Mouse (Mus musculus) myocyte (in vitro differentiated cells): ENCODE measurements around the gene Zmynd10.

ENCODE experiments used
- MAX ChIP-seq: IDR thresholded peaks from one replicate; pipeline ENCODE4 v1.6.1; 2011; ENCODE audit warnings: low read depth, mild to moderate bottlenecking, control low read depth
- MYOD1 ChIP-seq, 3 experiments: IDR thresholded peaks; one replicate each; pipeline ENCODE4 v1.6.1; 2011; ENCODE audit warnings: control low read depth in 2 of 3, low read depth in 2 of 3, mild to moderate bottlenecking in 2 of 3, moderate library complexity in 1 of 3; ENCODE audit not compliant: insufficient read length in 2 of 3, control insufficient read depth in 1 of 3
- MYOG ChIP-seq, 3 experiments: IDR thresholded peaks; one replicate each; pipeline ENCODE4 v1.6.1; 2011; ENCODE audit warnings: control low read depth in 2 of 3, low read depth in 2 of 3, mild to moderate bottlenecking in 2 of 3; ENCODE audit not compliant: insufficient read length in 2 of 3, control insufficient read depth in 1 of 3, insufficient read depth in 1 of 3
- POLR2A ChIP-seq: IDR thresholded peaks from one replicate; pipeline ENCODE4 v1.6.1; 2011; ENCODE audit warnings: low read depth, mild to moderate bottlenecking, control low read depth, moderate library complexity; ENCODE audit not compliant: insufficient read length
- POLR2AphosphoS2 ChIP-seq: IDR thresholded peaks from one replicate; pipeline ENCODE4 v1.6.1; 2011; ENCODE audit warnings: low read depth, control low read depth; ENCODE audit not compliant: insufficient read length
- TCF12 ChIP-seq: IDR thresholded peaks from one replicate; pipeline ENCODE4 v1.6.1; 2011; ENCODE audit warnings: mild to moderate bottlenecking, control low read depth; ENCODE audit not compliant: poor library complexity, insufficient read depth, severe bottlenecking
- USF1 ChIP-seq: IDR thresholded peaks from one replicate; pipeline ENCODE4 v1.6.1; 2011; ENCODE audit warnings: low read depth, mild to moderate bottlenecking, control low read depth, moderate library complexity

GRCm38 (mm10) chr9:107538711-107539110 is 8.4 kb upstream of the Zmynd10 start:
- TF ChIP-seq POLR2A (no peak), TCF12 (no peak), USF1 (no peak), MYOG (IDR thresholded peaks at IDR 0.05; ENCODE audit: control insufficient read depth in 1 of 3, insufficient read depth in 1 of 3, insufficient read length in 2 of 3, low read depth in 2 of 3) (no peak), MAX (no peak), POLR2AphosphoS2 (no peak), MYOD1 (IDR thresholded peaks at IDR 0.05; ENCODE audit: control insufficient read depth in 1 of 3, insufficient read length in 2 of 3, low read depth in 2 of 3) (no peak)
